In the genomic region with DNA sequence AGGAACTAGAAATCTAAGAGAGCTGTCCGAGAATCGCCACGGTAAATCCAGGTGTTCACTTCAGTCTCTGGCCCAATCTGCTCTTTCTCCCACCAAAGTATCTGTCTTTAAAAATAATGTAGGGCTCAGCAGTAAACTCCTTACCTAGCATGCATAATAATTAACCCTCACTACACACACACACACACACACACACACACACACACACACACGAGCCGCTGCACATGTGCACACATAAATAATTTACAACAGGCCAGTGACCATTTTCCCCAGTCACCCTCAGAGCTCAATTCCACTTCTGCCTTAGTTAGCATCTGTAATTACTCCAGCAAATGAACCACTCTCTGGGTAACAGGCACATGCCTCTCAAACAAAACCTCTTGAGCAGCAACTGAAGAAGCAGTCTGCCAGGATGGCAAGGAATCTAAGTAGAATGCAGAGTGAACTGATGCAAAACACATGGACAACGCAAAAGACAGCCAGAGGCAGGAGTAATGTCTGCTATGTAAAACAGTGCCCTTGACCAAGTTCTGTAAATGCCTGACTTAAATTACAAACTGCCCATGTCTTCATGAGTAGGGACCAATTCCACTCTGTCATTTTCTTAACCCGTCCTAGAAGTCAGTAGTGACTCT, we compare ENCODE assay signal across 8 mouse cellular contexts. TPM values are rescaled to one million over a fixed set of nuclear protein-coding genes. Genes with fewer than 3 reads are reported as not detected.
A peak's percentile ranks its signal among the peaks of the same experiment; 100 is the strongest.
DNase-seq lines count a peak whose midpoint lies in the region; ATAC-seq and TF ChIP-seq lines count a peak whose summit lies in the region.

No protein-coding gene starts in this region.

- peak overlapping the region; percentile 82; the same call in 1 of the 2 replicates for H3K27ac ChIP-seq in heart, adult 2 months
- H3K27ac ChIP-seq in intestine, postnatal 0 days (ENCODE audit: low read depth, low read length) = peak overlapping the region; percentile 47; the same call in 1 of the 2 replicates
- H3K27ac ChIP-seq in midbrain, embryonic 11.5 days (ENCODE audit: low read depth, low read length) = no peak overlapping the region

- 60% methylated on average over 7 of the region's 7 CpGs for WGBS in heart, adult 2 months
- WGBS in intestine, postnatal 0 days = 52% methylated on average over 7 of the region's 7 CpGs
- 86% methylated on average over 7 of the region's 7 CpGs for WGBS in midbrain, embryonic 11.5 days

- intact Hi-C loops in heart, adult 2 months (cut with DNase I) = no loop called here

- no peak for TF ChIP-seq EP300 in heart, adult 2 months (IDR thresholded peaks at IDR 0.05; ENCODE audit: insufficient read depth, low read depth, low read length)

- H3K79me2 ChIP-seq in heart, adult 2 months (replicated peaks; ENCODE audit: control insufficient read depth, insufficient read depth, low read length) = 0 out of 2 replicates have a peak, but pooled peaks cover 1% of the 10 kb centered on the region

- peaks cover 5% of the 10 kb centered on the region for H3K4me1 ChIP-seq in heart, adult 2 months (ENCODE audit: control insufficient read depth, insufficient read depth, low read length)
- peaks cover 9% of the 10 kb centered on the region; the same call in 1 of the 2 replicates for H3K4me1 ChIP-seq in intestine, postnatal 0 days (replicated peaks; ENCODE audit: control insufficient read depth, insufficient read depth, low read length)
- H3K4me1 ChIP-seq in midbrain, embryonic 11.5 days (ENCODE audit: control insufficient read depth, insufficient read depth, low read length) = peaks cover 12% of the 10 kb centered on the region

- DNase-seq in heart, adult 2 months = no peak
- DNase-seq in heart, adult 8-10 months (ENCODE audit: low spot score) = no peak
- peak; percentile 41 for DNase-seq in brain, embryonic 14.5 days (ENCODE audit: low read depth)
- no peak for DNase-seq in midbrain, embryonic 11.5 days (ENCODE audit: low spot score, missing footprints)
- DNase-seq in adrenal gland, adult 2 months = no peak
- DNase-seq in layer of hippocampus, postnatal 10 days (ENCODE audit: low spot score in 2 of 2) = no peak

- no peaks in the 10 kb centered on the region for H3K27me3 ChIP-seq in heart, adult 2 months (ENCODE audit: control insufficient read depth, insufficient read depth, low read length)
- H3K27me3 ChIP-seq in intestine, postnatal 0 days (replicated peaks; ENCODE audit: control insufficient read depth, insufficient read depth, low read length) = no peaks in the 10 kb centered on the region
- no peaks in the 10 kb centered on the region for H3K27me3 ChIP-seq in midbrain, embryonic 11.5 days (ENCODE audit: control insufficient read depth, insufficient read depth, low read length)

- H3K9me3 ChIP-seq in intestine, postnatal 0 days (ENCODE audit: control insufficient read depth) = no peaks in the 10 kb centered on the region
- no peaks in the 10 kb centered on the region for H3K9me3 ChIP-seq in midbrain, embryonic 11.5 days (ENCODE audit: control insufficient read depth, low read length)

- no peak for TF ChIP-seq CTCF in heart, adult 2 months (IDR thresholded peaks at IDR 0.05)
- TF ChIP-seq CTCF in brain, embryonic 14.5 days (IDR thresholded peaks at IDR 0.05; ENCODE audit: borderline replicate concordance, extremely low read depth, insufficient read depth, insufficient read length) = no peak
- TF ChIP-seq CTCF in intestine, postnatal 0 days (IDR thresholded peaks at IDR 0.05; ENCODE audit: low read depth) = no peak

- peak overlapping the region; percentile 12; the same call in 1 of the 2 replicates for H3K9ac ChIP-seq in heart, adult 2 months (ENCODE audit: low read depth, low read length)
- H3K9ac ChIP-seq in intestine, postnatal 0 days (ENCODE audit: low read depth, low read length) = 0 out of 2 replicates have a peak overlapping the region, but pooled peaks have one; percentile 38
- peak overlapping the region; percentile 68 for H3K9ac ChIP-seq in midbrain, embryonic 11.5 days (ENCODE audit: low read length)

- H3K36me3 ChIP-seq in heart, adult 2 months (ENCODE audit: control insufficient read depth, insufficient read depth, low read length) = no peaks in the 10 kb centered on the region
- 0 out of 2 replicates have a peak, but pooled peaks cover 3% of the 10 kb centered on the region for H3K36me3 ChIP-seq in intestine, postnatal 0 days (ENCODE audit: control insufficient read depth, insufficient read depth)
- 0 out of 2 replicates have a peak, but pooled peaks cover 4% of the 10 kb centered on the region for H3K36me3 ChIP-seq in midbrain, embryonic 11.5 days (ENCODE audit: control insufficient read depth, insufficient read depth, low read length)

- TF ChIP-seq POLR2A in heart, adult 2 months (IDR thresholded peaks at IDR 0.05; ENCODE audit: insufficient read depth, low read depth, low read length) = no peak
- TF ChIP-seq POLR2A in brain, embryonic 14.5 days (IDR thresholded peaks at IDR 0.05; ENCODE audit: borderline replicate concordance, extremely low read depth, insufficient read depth, insufficient read length, poor library complexity, severe bottlenecking) = no peak

- peak overlapping the region; percentile 63 for H3K4me3 ChIP-seq in heart, adult 2 months
- H3K4me3 ChIP-seq in intestine, postnatal 0 days (ENCODE audit: low read depth, low read length) = peak overlapping the region; percentile 48
- H3K4me3 ChIP-seq in midbrain, embryonic 11.5 days (ENCODE audit: low read depth, low read length) = peak overlapping the region; percentile 53

- ATAC-seq in intestine, postnatal 0 days = no peak
- ATAC-seq in midbrain, embryonic 11.5 days (ENCODE audit: low FRiP score) = no peak
- ATAC-seq in megakaryocyte progenitor cell, adult 5-6 weeks (replicated peaks; ENCODE audit: poor library complexity) = no peak

- H3K4me2 ChIP-seq in intestine, postnatal 0 days (replicated peaks; ENCODE audit: low read depth) = peak overlapping the region; percentile 66
- peak overlapping the region; percentile 67 for H3K4me2 ChIP-seq in midbrain, embryonic 11.5 days

RNA-seq across cellular contexts. Expression of a gene that starts 1.3 kb away (rescaled TPM):
- 100 to 1,000 TPM; 268 to 270 TPM for total RNA-seq in heart, adult 2 months (2021)
- polyA plus RNA-seq in heart, adult 2 months (2012; rRNA removed) = 144 and 246 TPM in 2 replicates
- 100 to 1,000 TPM; 275 to 349 (median 295) TPM for total RNA-seq in heart, adult 8-10 months (2022)
- polyA plus RNA-seq in brain, embryonic 14.5 days (2012; rRNA removed) = 40.4 and 44.9 TPM in 2 replicates
- polyA plus RNA-seq in intestine, postnatal 0 days (2015; fragmentation: Nextera tagmentation; extraction: Ambion mirVana) = 39.5 and 40.4 TPM in 2 replicates
- polyA plus RNA-seq in midbrain, embryonic 11.5 days (2014; fragmentation: Nextera tagmentation; extraction: Ambion mirVana) = 77.3 and 88.8 TPM in 2 replicates
- 39.6 and 40.4 TPM in 2 replicates for total RNA-seq in megakaryocyte progenitor cell, adult 5-6 weeks (2015)
- 51.5 and 55.1 TPM in 2 replicates for total RNA-seq in megakaryocyte progenitor cell, adult 5-6 weeks (2017)
- total RNA-seq in adrenal gland, adult 2 months (2021) = 100 to 1,000 TPM; 103 to 138 TPM
- polyA plus RNA-seq in adrenal gland, adult 2 months (2012; rRNA removed) = 20.3 and 25.0 TPM in 2 replicates
- 10 to 100 TPM; 54.2 to 54.9 TPM for total RNA-seq in layer of hippocampus, postnatal 10 days (2021)

RNA-seq across cellular contexts. Expression of a gene that starts 11.7 kb away (rescaled TPM):
- not detected for total RNA-seq in heart, adult 2 months (2021)
- not detected in 2 replicates for polyA plus RNA-seq in heart, adult 2 months (2012; rRNA removed)
- not detected for total RNA-seq in heart, adult 8-10 months (2022)
- polyA plus RNA-seq in brain, embryonic 14.5 days (2012; rRNA removed) = not detected in 2 replicates
- polyA plus RNA-seq in intestine, postnatal 0 days (2015; fragmentation: Nextera tagmentation; extraction: Ambion mirVana) = not detected in 2 replicates
- not detected in 2 replicates for polyA plus RNA-seq in midbrain, embryonic 11.5 days (2014; fragmentation: Nextera tagmentation; extraction: Ambion mirVana)
- not detected in 2 replicates for total RNA-seq in megakaryocyte progenitor cell, adult 5-6 weeks (2015)
- total RNA-seq in megakaryocyte progenitor cell, adult 5-6 weeks (2017) = not detected in 2 replicates
- total RNA-seq in adrenal gland, adult 2 months (2021) = not detected
- not detected in 2 replicates for polyA plus RNA-seq in adrenal gland, adult 2 months (2012; rRNA removed)
- total RNA-seq in layer of hippocampus, postnatal 10 days (2021) = not detected

RNA-seq across cellular contexts. Expression of a gene that starts 16.3 kb away (rescaled TPM):
- not detected for total RNA-seq in heart, adult 2 months (2021)
- polyA plus RNA-seq in heart, adult 2 months (2012; rRNA removed) = 0.16 TPM in 1 of 2 replicates, not detected in the other
- not detected for total RNA-seq in heart, adult 8-10 months (2022)
- polyA plus RNA-seq in brain, embryonic 14.5 days (2012; rRNA removed) = 1.4 and 1.7 TPM in 2 replicates
- polyA plus RNA-seq in intestine, postnatal 0 days (2015; fragmentation: Nextera tagmentation; extraction: Ambion mirVana) = 0.26 and 1.0 TPM in 2 replicates
- 0.05 and 0.15 TPM in 2 replicates for polyA plus RNA-seq in midbrain, embryonic 11.5 days (2014; fragmentation: Nextera tagmentation; extraction: Ambion mirVana)
- not detected in 2 replicates for total RNA-seq in megakaryocyte progenitor cell, adult 5-6 weeks (2015)
- total RNA-seq in megakaryocyte progenitor cell, adult 5-6 weeks (2017) = not detected in 2 replicates
- total RNA-seq in adrenal gland, adult 2 months (2021) = 1 to 10 TPM in 1 of 2 experiments, under 1 TPM in 1; 0.14 to 1.7 TPM
- 0.31 and 0.39 TPM in 2 replicates for polyA plus RNA-seq in adrenal gland, adult 2 months (2012; rRNA removed)
- total RNA-seq in layer of hippocampus, postnatal 10 days (2021) = 1 to 10 TPM in 1 of 2 experiments, under 1 TPM in 1; 0.74 to 1.1 TPM

RNA-seq across cellular contexts. Expression of a gene that starts 27.4 kb away (rescaled TPM):
- 1 to 10 TPM; 5.3 to 7.4 TPM for total RNA-seq in heart, adult 2 months (2021)
- polyA plus RNA-seq in heart, adult 2 months (2012; rRNA removed) = 2.8 and 5.0 TPM in 2 replicates
- 1 to 10 TPM; 4.1 to 8.8 (median 6.0) TPM for total RNA-seq in heart, adult 8-10 months (2022)
- 16.0 and 23.7 TPM in 2 replicates for polyA plus RNA-seq in brain, embryonic 14.5 days (2012; rRNA removed)
- polyA plus RNA-seq in intestine, postnatal 0 days (2015; fragmentation: Nextera tagmentation; extraction: Ambion mirVana) = 4.0 and 5.9 TPM in 2 replicates
- polyA plus RNA-seq in midbrain, embryonic 11.5 days (2014; fragmentation: Nextera tagmentation; extraction: Ambion mirVana) = 13.2 and 13.8 TPM in 2 replicates
- 9.6 and 12.7 TPM in 2 replicates for total RNA-seq in megakaryocyte progenitor cell, adult 5-6 weeks (2015)
- 30.7 and 44.6 TPM in 2 replicates for total RNA-seq in megakaryocyte progenitor cell, adult 5-6 weeks (2017)
- 10 to 100 TPM in 1 of 2 experiments, 1 to 10 TPM in 1; 6.1 to 11.9 TPM for total RNA-seq in adrenal gland, adult 2 months (2021)
- polyA plus RNA-seq in adrenal gland, adult 2 months (2012; rRNA removed) = 5.2 and 9.4 TPM in 2 replicates
- total RNA-seq in layer of hippocampus, postnatal 10 days (2021) = 10 to 100 TPM; 18.1 to 23.2 TPM

Comparison
In these comparisons a context has a peak if more than half of its experiments do, and no peak if none do; other contexts are left out.
1. H3K9ac ChIP-seq: peak in every context shown above with its lines; median percentile 68 in midbrain, embryonic 11.5 days; 38 in intestine, postnatal 0 days; 12 in heart, adult 2 months.